Mouse (Mus musculus) right cerebral cortex, postnatal 25 days (tissue): ENCODE results near the gene Wdr19.

Experiments
- DNase-seq: peaks from one replicate; pipeline ENCODE4 v3.0.0; 2022

Wdr19 gene

GRCm38 (mm10) chr5:65199346-65200128 lies at the start of gene Wdr19:
Wdr19 (plus strand) TSS chr5:65199696.
- DNase-seq: peak; percentile 99

- no peak for DNase-seq
Measured at GRCm38 (mm10) chr5:65149706-65150105, 49.8 kb upstream of the Wdr19 start.

GRCm38 (mm10) chr5:65150376-65150955 lies 49.0 kb upstream of the Wdr19 start:
- DNase-seq: no peak

DNA sequence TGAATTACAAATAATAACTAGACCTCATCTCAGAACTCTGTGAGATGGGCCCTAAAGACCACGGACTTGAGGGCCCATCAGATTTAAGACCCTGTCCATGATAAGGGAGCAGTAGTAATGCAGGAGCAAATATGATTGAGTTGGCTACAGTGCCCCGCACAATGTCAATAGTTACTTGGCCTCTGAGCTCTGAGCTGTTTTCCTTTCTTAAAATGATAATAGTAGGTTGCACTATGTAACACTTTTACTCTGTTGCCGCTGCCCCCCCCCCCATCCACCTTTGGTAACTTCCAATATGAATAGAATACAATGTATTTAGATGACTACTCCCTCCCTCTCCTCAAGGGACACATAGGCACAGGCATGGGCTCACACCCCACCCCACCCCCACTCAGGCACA lies 48.2 kb upstream of the Wdr19 start:
- DNase-seq: no peak

- no peak for DNase-seq
Measured at GRCm38 (mm10) chr5:65151767-65152166, 47.7 kb upstream of the Wdr19 start.

GRCm38 (mm10) chr5:65154287-65154686 lies 45.2 kb upstream of the Wdr19 start:
- DNase-seq: no peak

DNA sequence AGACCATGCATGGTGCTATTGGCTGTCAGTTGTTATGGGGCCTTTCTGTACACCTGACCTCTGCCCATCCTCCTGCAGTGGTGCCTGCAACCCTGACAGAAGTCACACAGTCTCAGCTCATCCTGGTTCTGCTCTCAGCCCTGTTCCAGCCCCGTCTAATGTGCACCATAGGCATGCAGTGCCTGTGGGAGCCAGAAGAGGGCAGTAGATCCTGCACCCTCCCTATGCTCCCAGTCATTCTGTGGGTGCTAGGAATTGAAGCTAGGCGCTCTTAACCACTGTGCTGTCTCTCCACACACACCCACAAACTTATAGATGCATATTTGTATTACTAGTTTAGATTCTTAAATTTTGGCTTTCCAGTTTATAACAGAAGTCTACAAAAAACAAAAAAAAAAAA lies 42.6 kb upstream of the Wdr19 start:
- DNase-seq: no peak

- no peak for DNase-seq
Measured at GRCm38 (mm10) chr5:65157412-65158381, 41.8 kb upstream of the Wdr19 start.

DNA sequence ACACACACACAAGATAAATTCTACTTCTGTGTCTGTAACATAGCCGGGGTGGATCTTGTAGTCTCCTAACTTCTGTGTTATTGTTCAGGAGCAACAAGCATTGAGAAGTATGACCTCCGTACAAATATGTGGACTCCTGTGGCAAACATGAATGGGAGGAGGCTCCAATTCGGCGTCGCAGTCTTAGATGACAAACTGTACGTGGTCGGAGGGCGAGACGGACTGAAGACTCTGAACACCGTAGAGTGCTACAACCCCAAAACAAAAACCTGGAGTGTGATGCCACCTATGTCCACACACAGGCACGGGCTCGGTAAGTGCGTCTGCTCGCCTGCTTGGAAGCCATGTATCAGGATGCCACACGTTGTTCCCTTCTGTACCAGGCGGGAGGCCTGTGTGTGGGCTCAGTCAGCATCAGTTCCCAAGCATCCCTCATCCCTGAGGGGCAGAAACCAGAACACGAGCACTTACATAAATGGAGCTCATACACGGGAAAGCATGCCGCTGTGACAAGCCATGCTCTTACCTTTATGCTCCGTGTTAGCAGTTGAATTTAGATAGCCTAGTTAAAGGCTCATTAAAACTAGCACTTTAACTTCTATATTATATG lies 40.7 kb upstream of the Wdr19 start:
- no peak for DNase-seq

DNA sequence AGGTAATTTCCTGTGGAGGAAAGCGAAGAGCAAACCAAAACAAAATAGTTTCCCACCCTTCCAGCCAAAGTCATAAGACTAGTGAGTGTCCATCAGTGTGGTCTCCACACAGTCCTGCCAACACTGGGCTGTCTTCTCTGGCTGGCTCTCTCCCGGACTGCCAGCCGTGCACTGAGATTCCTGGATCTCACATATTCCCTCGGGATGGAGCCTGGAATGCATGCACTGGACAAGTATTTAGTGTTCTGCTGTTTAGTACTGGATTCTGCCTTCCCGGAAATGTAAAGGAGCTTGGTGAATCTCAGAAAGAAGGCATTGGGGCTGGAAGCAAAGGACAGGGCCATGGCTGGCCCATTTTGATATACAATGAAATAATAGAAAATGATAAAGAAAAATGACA lies 36.5 kb upstream of the Wdr19 start:
- no peak for DNase-seq

- no peak for DNase-seq
Measured at GRCm38 (mm10) chr5:65163489-65164092, 35.9 kb upstream of the Wdr19 start.

DNA sequence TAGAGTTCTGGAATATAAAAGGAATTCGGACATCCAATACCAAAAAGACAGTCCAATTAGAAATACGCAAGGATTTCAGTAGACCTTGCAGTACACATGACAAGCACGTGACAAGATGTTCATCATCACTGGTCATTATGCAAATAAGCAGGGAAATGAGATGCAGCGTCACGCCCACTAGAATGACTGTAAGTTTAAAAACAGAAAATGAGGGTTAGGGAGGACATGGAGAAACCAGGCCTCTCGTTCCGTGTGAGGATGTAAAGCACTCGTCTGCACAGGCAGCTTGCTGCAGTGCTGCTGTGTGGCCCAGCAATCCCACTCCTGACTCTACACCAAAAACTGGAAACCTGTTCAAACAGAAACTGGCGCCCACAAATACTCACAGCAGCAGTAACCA lies 29.3 kb upstream of the Wdr19 start:
- peak; percentile 26 for DNase-seq

DNA sequence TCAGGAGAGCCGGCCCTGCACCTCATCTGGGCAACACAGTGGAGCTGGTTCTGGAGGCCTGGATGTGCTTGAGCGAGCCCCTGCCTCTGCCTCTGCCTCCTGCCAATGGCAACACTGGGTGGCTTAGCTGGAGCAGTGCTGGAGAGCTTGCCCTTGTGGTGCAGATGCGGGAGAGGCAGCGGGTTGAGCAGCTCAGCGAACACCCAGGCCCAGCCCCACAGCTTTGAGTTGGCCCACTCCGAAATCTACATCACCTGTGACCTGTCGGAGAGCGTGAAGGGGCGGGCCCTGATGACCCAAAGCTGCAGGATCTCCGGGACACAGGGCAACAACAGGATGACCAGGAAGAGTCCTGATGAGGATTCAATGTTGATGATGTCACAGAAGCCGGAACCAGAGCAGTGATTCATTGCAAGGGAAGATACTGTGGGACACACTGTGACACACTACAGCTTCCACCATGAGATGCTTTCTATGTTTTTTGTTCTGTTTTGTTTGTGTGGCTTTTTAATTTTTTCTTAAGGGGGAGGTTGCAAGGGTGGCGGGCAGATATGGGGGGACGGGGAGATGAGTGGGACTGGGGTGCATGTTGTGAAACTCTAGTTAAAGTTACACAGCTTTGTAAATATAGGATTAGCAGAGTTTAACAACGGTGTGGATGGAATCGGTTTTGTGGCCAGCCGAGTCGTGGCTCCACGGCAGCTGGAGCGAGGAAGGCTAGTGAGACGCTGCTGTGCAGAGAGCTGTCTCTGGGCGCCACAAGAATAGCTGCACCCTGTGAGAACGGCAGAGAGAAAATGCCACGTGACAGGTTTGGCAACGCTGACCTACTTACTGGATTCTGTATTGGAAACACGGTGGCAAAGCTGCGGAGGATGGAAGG lies 24.2 kb upstream of the Wdr19 start:
- DNase-seq: peak; percentile 72

GRCm38 (mm10) chr5:65175918-65176484 lies 23.5 kb upstream of the Wdr19 start:
- DNase-seq: no peak

DNA sequence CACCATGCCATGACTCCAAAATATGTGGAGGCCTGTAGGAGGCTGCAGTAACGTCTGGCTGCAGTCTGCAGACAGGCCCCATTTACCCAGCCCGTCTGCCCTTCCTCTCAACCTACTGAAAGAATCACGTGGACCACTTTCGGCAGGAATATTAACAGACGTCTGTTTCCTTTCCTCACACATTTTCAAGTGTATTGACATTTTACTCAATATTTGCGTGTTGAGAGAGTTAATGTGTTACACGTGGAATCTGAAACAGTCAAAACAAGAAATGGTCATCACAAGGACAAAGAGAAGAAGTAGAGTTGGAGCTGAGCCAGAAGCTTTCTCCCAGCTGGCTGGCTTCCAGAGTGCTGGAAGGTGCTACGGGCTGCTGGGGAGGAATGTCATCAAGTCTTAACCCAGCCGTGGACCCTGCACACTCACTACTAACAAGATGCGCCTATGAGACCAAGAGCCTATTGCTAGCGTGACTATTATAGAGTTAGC lies 22.4 kb upstream of the Wdr19 start:
- DNase-seq: no peak

- DNase-seq: no peak
Measured at GRCm38 (mm10) chr5:65178477-65178876, 21.0 kb upstream of the Wdr19 start.

- no peak for DNase-seq
Measured at GRCm38 (mm10) chr5:65181160-65181793, 18.2 kb upstream of the Wdr19 start.

DNA sequence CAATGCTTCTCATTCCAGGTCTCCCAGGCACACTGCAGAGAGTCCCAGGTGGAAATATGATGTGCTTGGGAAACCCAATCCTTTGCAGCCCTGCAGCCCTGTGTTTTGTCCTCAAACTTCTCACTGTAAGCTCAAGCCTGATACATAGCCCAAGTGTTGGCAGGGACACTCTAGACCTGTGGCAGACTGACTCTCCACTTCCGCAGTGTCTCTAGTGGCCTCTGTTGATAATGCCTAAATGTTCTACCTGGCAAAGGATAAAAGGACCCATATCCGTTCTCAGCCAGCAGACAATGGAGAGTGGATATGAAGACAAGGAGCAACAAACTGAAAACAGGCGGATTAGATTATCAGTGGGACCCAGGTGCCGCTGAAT lies 17.7 kb upstream of the Wdr19 start:
- no peak for DNase-seq

GRCm38 (mm10) chr5:65182268-65182667 lies 17.2 kb upstream of the Wdr19 start:
- no peak for DNase-seq

DNA sequence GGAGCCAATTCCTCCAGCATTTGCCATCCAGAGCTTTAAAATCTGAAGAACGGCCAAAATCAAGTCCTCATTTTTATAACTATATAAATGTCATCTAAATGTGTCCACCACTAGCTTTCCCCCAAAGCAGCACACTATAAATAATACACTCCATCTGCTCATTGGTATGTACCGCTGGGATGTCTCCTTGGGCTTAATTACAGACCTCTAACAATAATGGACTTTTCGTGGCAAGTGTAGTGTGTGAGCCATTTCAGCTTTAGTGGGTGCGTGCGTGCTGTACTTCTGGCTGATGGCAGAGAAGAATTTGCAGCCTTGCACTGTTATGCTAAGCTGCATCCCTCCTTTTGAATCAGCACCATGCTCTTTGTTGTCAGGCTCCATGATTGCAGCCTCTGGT lies 7.9 kb upstream of the Wdr19 start:
- peak; percentile 14 for DNase-seq

DNA sequence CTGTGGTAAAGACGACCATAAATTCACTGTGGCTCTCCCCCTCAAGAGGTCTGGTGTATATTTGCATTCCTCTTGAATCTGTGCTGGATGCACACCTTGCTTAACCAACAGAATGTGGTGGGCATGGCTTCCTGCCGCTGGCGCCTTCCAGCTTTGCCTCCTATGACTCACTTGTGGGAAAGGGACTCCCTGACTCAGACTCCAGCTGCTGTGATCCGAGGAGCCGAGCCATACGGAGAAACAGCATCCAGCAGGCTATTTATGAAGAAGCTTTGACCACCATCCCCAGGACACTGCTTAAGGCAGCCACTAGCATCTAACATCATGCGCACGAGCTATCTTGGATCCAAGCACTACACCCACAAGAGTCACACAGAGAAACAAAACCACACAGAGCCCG lies 5.1 kb upstream of the Wdr19 start:
- no peak for DNase-seq
